Mouse (Mus musculus) cerebellum, adult 2 months (tissue): Measurements from ENCODE around the gene Rgsl1.

ENCODE experiments used
- CTCF ChIP-seq: fragments of 200-500 bp; IDR thresholded peaks from 2 replicates; pipeline ENCODE4 v1.5.1; 2011; ENCODE audit warnings: low read depth, mild to moderate bottlenecking, control low read depth, low read length, moderate library complexity, borderline replicate concordance; ENCODE audit not compliant: insufficient read depth
- POLR2A ChIP-seq: fragments of 200-500 bp; IDR thresholded peaks from 2 replicates; pipeline ENCODE4 v1.6.1; 2011; ENCODE audit warnings: low read length, control low read depth, borderline replicate concordance; ENCODE audit not compliant: insufficient read depth

DNA sequence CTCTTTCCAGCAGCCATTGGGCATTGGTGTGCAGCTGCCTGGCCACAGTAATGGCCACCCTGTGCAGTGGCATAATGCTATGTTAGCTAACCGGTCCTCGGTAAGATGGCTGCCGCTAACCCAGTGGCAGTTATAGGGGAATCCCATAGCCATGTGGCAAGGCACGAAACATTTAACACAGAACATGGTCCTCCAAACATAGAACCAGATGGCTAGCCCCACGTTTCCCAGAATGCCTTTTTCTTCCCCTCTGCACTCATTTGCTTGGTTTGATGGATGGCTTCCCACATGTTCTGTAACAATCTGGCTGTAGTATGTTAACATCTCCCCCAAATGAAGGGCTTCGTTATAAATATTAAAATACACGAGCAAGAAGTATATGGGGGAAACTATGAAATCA is 67.7 kb downstream of the Rgsl1 start:
- TF ChIP-seq CTCF: no peak
- TF ChIP-seq POLR2A: no peak
